ENCODE assay signal across 20 mouse cellular contexts in the genomic region with DNA sequence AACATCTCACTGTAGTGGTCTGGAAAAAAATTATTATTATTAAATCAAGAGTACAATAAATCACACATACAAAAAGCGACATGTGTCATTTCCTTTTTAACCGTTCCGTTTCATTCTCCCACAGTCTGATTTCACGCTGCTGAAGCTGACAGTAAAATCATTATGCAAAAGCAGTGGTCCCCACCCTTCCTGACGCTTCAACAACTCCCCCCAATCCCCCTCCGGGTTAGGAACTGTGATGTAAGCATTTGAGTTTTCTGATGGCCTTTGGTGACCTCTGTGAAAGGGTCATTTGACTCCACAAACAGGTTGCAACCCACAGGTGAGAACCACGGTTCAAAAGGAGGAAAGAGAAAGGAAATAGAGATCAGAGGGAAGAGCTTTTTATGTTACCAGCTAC. TPM values are rescaled to one million over a fixed set of nuclear protein-coding genes. Genes with fewer than 3 reads are reported as not detected.
A peak's percentile ranks its signal among the peaks of the same experiment; 100 is the strongest.
DNase-seq lines count a peak whose midpoint lies in the region; ATAC-seq and TF ChIP-seq lines count a peak whose summit lies in the region.
"Had no signal": no experiment of that assay in that cellular context is flagged by ENCODE, and none has a peak within 500 bp of the region (broad histone marks: within the 10 kb centered on the region; RNA-seq: fewer than 3 reads in every experiment).

No protein-coding gene starts in this region.

- H3K9me3 ChIP-seq in neural tube, embryonic 11.5 days (ENCODE audit: control insufficient read depth, low read length): no peaks in the 10 kb centered on the region
- H3K9me3 ChIP-seq in neural tube, embryonic 15.5 days (replicated peaks): no peaks in the 10 kb centered on the region
- H3K9me3 ChIP-seq: limb, embryonic 12.5 days; liver, embryonic 12.5 days had no signal

- H3K27me3 ChIP-seq in neural tube, embryonic 11.5 days (ENCODE audit: control insufficient read depth, insufficient read depth, low read length): no peaks in the 10 kb centered on the region
- no peaks in the 10 kb centered on the region for H3K27me3 ChIP-seq in neural tube, embryonic 15.5 days (replicated peaks)
- H3K27me3 ChIP-seq in spleen, adult 2 months (ENCODE audit: control insufficient read depth, insufficient read depth, low read length): no peaks in the 10 kb centered on the region
- H3K27me3 ChIP-seq: limb, embryonic 12.5 days had no signal

- no peaks in the 10 kb centered on the region for H3K36me3 ChIP-seq in neural tube, embryonic 11.5 days (ENCODE audit: control insufficient read depth, insufficient read depth, low read length)
- no peaks in the 10 kb centered on the region for H3K36me3 ChIP-seq in neural tube, embryonic 15.5 days
- no peaks in the 10 kb centered on the region for H3K36me3 ChIP-seq in spleen, adult 2 months (ENCODE audit: control insufficient read depth, insufficient read depth, low read length)
- H3K36me3 ChIP-seq: limb, embryonic 12.5 days; liver, embryonic 12.5 days had no signal

- H3K4me1 ChIP-seq in neural tube, embryonic 11.5 days (ENCODE audit: control insufficient read depth, insufficient read depth, low read length): no peaks in the 10 kb centered on the region
- H3K4me1 ChIP-seq in neural tube, embryonic 15.5 days: no peaks in the 10 kb centered on the region
- H3K4me1 ChIP-seq in spleen, adult 2 months (ENCODE audit: control insufficient read depth, insufficient read depth, insufficient read length): peaks cover 9% of the 10 kb centered on the region
- H3K4me1 ChIP-seq: limb, embryonic 12.5 days; liver, embryonic 12.5 days had no signal

- no peak overlapping the region for H3K4me2 ChIP-seq in neural tube, embryonic 11.5 days (ENCODE audit: low read depth)
- no peak overlapping the region for H3K4me2 ChIP-seq in neural tube, embryonic 15.5 days
- H3K4me2 ChIP-seq: limb, embryonic 12.5 days; liver, embryonic 12.5 days; midbrain, embryonic 11.5 days had no signal

- DNase-seq in neural tube, embryonic 11.5 days (ENCODE audit: low spot score): peak; percentile 5
- DNase-seq in CD4-positive, CD25-positive, alpha-beta regulatory T cell, adult 2 months (ENCODE audit: low read depth, low spot score): peak; percentile 19
- peak; percentile 42 for DNase-seq in induced T-regulatory cell, adult 2 months (ENCODE audit: low read depth)
- DNase-seq in spleen, adult 2 months (ENCODE audit: low read depth in 1 of 2, low spot score in 2 of 2): peak; percentile 52 to 66
- DNase-seq in adrenal gland, postnatal 14 days: no peak
- DNase-seq in ovary, postnatal 10 days (ENCODE audit: low spot score): no peak
- DNase-seq in urinary bladder, postnatal 36 days (ENCODE audit: low spot score in 2 of 2): no peak
- DNase-seq: cerebellum, adult 2 months; gastrocnemius, postnatal 14 days; kidney, adult 8-10 months; kidney, postnatal 36 days; lung, adult 2 months; thymus, adult 18-20 months had no signal

- TF ChIP-seq POLR2A in spleen, adult 2 months (IDR thresholded peaks at IDR 0.05; ENCODE audit: low read depth, low read length): no peak

- no peak overlapping the region for H3K9ac ChIP-seq in neural tube, embryonic 11.5 days (ENCODE audit: low read length)
- H3K9ac ChIP-seq in neural tube, embryonic 15.5 days (replicated peaks): no peak overlapping the region
- H3K9ac ChIP-seq: limb, embryonic 12.5 days; liver, embryonic 12.5 days had no signal

- no peak for TF ChIP-seq CTCF in spleen, adult 2 months (IDR thresholded peaks at IDR 0.05; ENCODE audit: extremely low read depth, insufficient read depth, insufficient read length, insufficient replicate concordance)

- no peak for ATAC-seq in neural tube, embryonic 11.5 days (ENCODE audit: insufficient read depth, low FRiP score, low TSS enrichment)
- ATAC-seq in neural tube, embryonic 15.5 days (ENCODE audit: low FRiP score): no peak
- ATAC-seq: forebrain, embryonic 14.5 days; liver, embryonic 12.5 days had no signal

- H3K27ac ChIP-seq in neural tube, embryonic 11.5 days (ENCODE audit: low read depth, low read length): no peak overlapping the region
- H3K27ac ChIP-seq in neural tube, embryonic 15.5 days (replicated peaks): no peak overlapping the region
- peak overlapping the region; percentile 62; the same call in 1 of the 2 replicates for H3K27ac ChIP-seq in spleen, adult 2 months (ENCODE audit: insufficient read depth, low read length)
- H3K27ac ChIP-seq: heart, adult 2 months; limb, embryonic 12.5 days; liver, embryonic 12.5 days had no signal

- whole genome bisulfite sequencing in neural tube, embryonic 11.5 days: 31% methylated on average over 7 of the region's 7 CpGs
- 29% methylated on average over 7 of the region's 7 CpGs for WGBS in neural tube, embryonic 15.5 days
- 4% methylated on average over 7 of the region's 7 CpGs for WGBS in spleen, adult 2 months

- no peak overlapping the region for H3K4me3 ChIP-seq in neural tube, embryonic 11.5 days (ENCODE audit: low read depth, low read length)
- H3K4me3 ChIP-seq in neural tube, embryonic 15.5 days (replicated peaks): no peak overlapping the region
- no peak overlapping the region for H3K4me3 ChIP-seq in spleen, adult 2 months (ENCODE audit: extremely low read depth, insufficient read depth, insufficient read length)
- H3K4me3 ChIP-seq: erythroblast, embryonic 14.5 days; heart, adult 2 months; limb, embryonic 12.5 days; liver, embryonic 12.5 days had no signal

RNA-seq across cellular contexts. Expression of a gene that starts 8.9 kb away (rescaled TPM):
- 75.5 and 80.6 TPM in 2 replicates for polyA plus RNA-seq in neural tube, embryonic 11.5 days (2014; fragmentation: Nextera tagmentation; extraction: Ambion mirVana)
- 47.8 and 60.8 TPM in 2 replicates for polyA plus RNA-seq in neural tube, embryonic 15.5 days (2015; fragmentation: Nextera tagmentation; extraction: Ambion mirVana)
- polyA plus RNA-seq in spleen, adult 2 months (2012; rRNA removed): 6.2 and 6.4 TPM in 2 replicates
- total RNA-seq in adrenal gland, postnatal 14 days (2021): 66.3 and 70.1 TPM in 2 replicates

RNA-seq across cellular contexts. Expression of a gene that starts 38.1 kb away (rescaled TPM):
- polyA plus RNA-seq in neural tube, embryonic 11.5 days (2014; fragmentation: Nextera tagmentation; extraction: Ambion mirVana): 195 and 199 TPM in 2 replicates
- 135 and 151 TPM in 2 replicates for polyA plus RNA-seq in neural tube, embryonic 15.5 days (2015; fragmentation: Nextera tagmentation; extraction: Ambion mirVana)
- 29.4 and 48.9 TPM in 2 replicates for polyA plus RNA-seq in spleen, adult 2 months (2012; rRNA removed)
- total RNA-seq in adrenal gland, postnatal 14 days (2021): 19.2 and 20.5 TPM in 2 replicates
- polyA plus RNA-seq: erythroblast, embryonic 14.5 days had no signal

Comparison
In these comparisons a context has a peak if more than half of its experiments do, and no peak if none do; other contexts are left out.
1. DNase-seq: peak in neural tube, embryonic 11.5 days (single experiment), CD4-positive, CD25-positive, alpha-beta regulatory T cell, adult 2 months (single experiment), induced T-regulatory cell, adult 2 months (single experiment) and spleen, adult 2 months (2 of 2); none in adrenal gland, postnatal 14 days (single experiment), ovary, postnatal 10 days (single experiment) and urinary bladder, postnatal 36 days (0 of 2).